Mouse (Mus musculus) kidney, postnatal 4 days (tissue): ENCODE measurements around the gene Dand5.

ENCODE experiments used
- DNase-seq, 2 experiments: peaks; one replicate each; pipeline ENCODE4 v3.0.0; 2021; ENCODE audit warnings: mixed read lengths in 2 of 2

Dand5 gene

GRCm38 (mm10) chr8:84783198-84783918, 39.3 kb downstream of the Dand5 start:
- no peak for DNase-seq

- DNase-seq = no peak
Observed at GRCm38 (mm10) chr8:84782680-84783079, 39.9 kb downstream of the Dand5 start.

GRCm38 (mm10) chr8:84781686-84782505, 40.7 kb downstream of the Dand5 start:
- no peak for DNase-seq

- DNase-seq = no peak
Observed at GRCm38 (mm10) chr8:84780949-84781680, 41.5 kb downstream of the Dand5 start.

- DNase-seq = no peak
Observed at GRCm38 (mm10) chr8:84780225-84780555, 42.4 kb downstream of the Dand5 start.

GRCm38 (mm10) chr8:84779519-84780224, 43.0 kb downstream of the Dand5 start:
- DNase-seq = no peak

GRCm38 (mm10) chr8:84778638-84779380, 43.8 kb downstream of the Dand5 start:
- DNase-seq = no peak

GRCm38 (mm10) chr8:84777899-84778637, 44.6 kb downstream of the Dand5 start:
- DNase-seq = no peak

- DNase-seq = no peak
Observed at GRCm38 (mm10) chr8:84776569-84776968, 46.1 kb downstream of the Dand5 start.

GRCm38 (mm10) chr8:84775621-84776113, 47.0 kb downstream of the Dand5 start:
- DNase-seq = no peak

- peak in 1 of 2 experiments; percentile 42 for DNase-seq
Observed at GRCm38 (mm10) chr8:84775105-84775591, 47.5 kb downstream of the Dand5 start.

GRCm38 (mm10) chr8:84774473-84774911, 48.1 kb downstream of the Dand5 start:
- DNase-seq = peak; percentile 66 to 78

GRCm38 (mm10) chr8:84773833-84774232, 48.8 kb downstream of the Dand5 start:
- peak; percentile 80 to 88 for DNase-seq

GRCm38 (mm10) chr8:84773304-84773703, 49.3 kb downstream of the Dand5 start:
- peak in 1 of 2 experiments; percentile 55 for DNase-seq

GRCm38 (mm10) chr8:84772628-84773027, 50.0 kb downstream of the Dand5 start:
- no peak for DNase-seq

- peak in 1 of 2 experiments; percentile 55 for DNase-seq
Observed at GRCm38 (mm10) chr8:84771941-84772378, 50.7 kb downstream of the Dand5 start.

- no peak for DNase-seq
Observed at GRCm38 (mm10) chr8:84771000-84771687, 51.5 kb downstream of the Dand5 start.

- no peak for DNase-seq
Observed at GRCm38 (mm10) chr8:84770100-84770953, 52.3 kb downstream of the Dand5 start.

- DNase-seq = no peak
Observed at GRCm38 (mm10) chr8:84769324-84769723, 53.3 kb downstream of the Dand5 start.
